Mouse (Mus musculus): ENCODE measurements at regions not wholly inside any gene's neighbourhood (a gene's known extent, or its start where the extent isn't known, plus 50 kb on each side); places are given as distances from the start of the nearest gene placed in this dataset.
A peak's percentile ranks its signal among the peaks of the same experiment; 100 is the strongest.

- H3K9me3 ChIP-seq (ENCODE audit: control insufficient read depth, low read length) = no peaks in the 10 kb centered on the region
- H3K9ac ChIP-seq (ENCODE audit: low read length) = no peak overlapping the region
- H3K27me3 ChIP-seq (ENCODE audit: control insufficient read depth, insufficient read depth, low read length) = no peaks in the 10 kb centered on the region
- no peak for TF ChIP-seq EP300 (optimal IDR thresholded peaks at IDR 0.05)
- peak; percentile 51 for TF ChIP-seq CTCF (IDR thresholded peaks at IDR 0.05; ENCODE audit: low read depth)
- no peak for DNase-seq (ENCODE audit: low spot score)
- WGBS = 53% methylated on average over 2 of the region's 2 CpGs
- no peaks in the 10 kb centered on the region for H3K4me1 ChIP-seq (replicated peaks; ENCODE audit: control insufficient read depth, insufficient read depth)
- H3K4me2 ChIP-seq (replicated peaks; ENCODE audit: low read depth) = no peak overlapping the region
- ATAC-seq (ENCODE audit: low FRiP score, low TSS enrichment) = no peak
- no peak overlapping the region for H3K4me3 ChIP-seq (ENCODE audit: low read depth, low read length)
- H3K27ac ChIP-seq (replicated peaks) = no peak overlapping the region
- no peaks in the 10 kb centered on the region for H3K36me3 ChIP-seq (ENCODE audit: control insufficient read depth, insufficient read depth, low read length)
Measured at GRCm38 (mm10) chr8:15734461-15734860, 688.6 kb upstream of the BB014433 start.

GRCm38 (mm10) chr8:15731324-15731723 is 685.4 kb upstream of the BB014433 start:
- no peak for ATAC-seq (ENCODE audit: low FRiP score, low TSS enrichment)
- Histone ChIP-seq H3K27ac (replicated peaks) (no peak overlapping the region), H3K9me3 (ENCODE audit: control insufficient read depth, low read length) (no peaks in the 10 kb centered on the region), H3K4me2 (replicated peaks; ENCODE audit: low read depth) (no peak overlapping the region), H3K9ac (ENCODE audit: low read length) (no peak overlapping the region), H3K4me3 (ENCODE audit: low read depth, low read length) (no peak overlapping the region), H3K27me3 (ENCODE audit: control insufficient read depth, insufficient read depth, low read length) (no peaks in the 10 kb centered on the region), H3K36me3 (ENCODE audit: control insufficient read depth, insufficient read depth, low read length) (no peaks in the 10 kb centered on the region), H3K4me1 (replicated peaks; ENCODE audit: control insufficient read depth, insufficient read depth) (no peaks in the 10 kb centered on the region)
- no peak for DNase-seq (ENCODE audit: low spot score)
- TF ChIP-seq CTCF (IDR thresholded peaks at IDR 0.05; ENCODE audit: low read depth) (no peak), EP300 (optimal IDR thresholded peaks at IDR 0.05) (no peak)
- 79% methylated on average over 2 of the region's 2 CpGs for WGBS

GRCm38 (mm10) chr8:15729075-15729474 is 683.2 kb upstream of the BB014433 start:
- Histone ChIP-seq H3K4me2 (replicated peaks; ENCODE audit: low read depth) (no peak overlapping the region), H3K9ac (ENCODE audit: low read length) (no peak overlapping the region), H3K4me3 (ENCODE audit: low read depth, low read length) (no peak overlapping the region), H3K9me3 (ENCODE audit: control insufficient read depth, low read length) (no peaks in the 10 kb centered on the region), H3K27ac (replicated peaks) (no peak overlapping the region), H3K36me3 (ENCODE audit: control insufficient read depth, insufficient read depth, low read length) (no peaks in the 10 kb centered on the region), H3K4me1 (replicated peaks; ENCODE audit: control insufficient read depth, insufficient read depth) (no peaks in the 10 kb centered on the region), H3K27me3 (ENCODE audit: control insufficient read depth, insufficient read depth, low read length) (no peaks in the 10 kb centered on the region)
- ATAC-seq (ENCODE audit: low FRiP score, low TSS enrichment) (no peak), DNase-seq (ENCODE audit: low spot score) (peak; percentile 33)
- 4% methylated on average over 1 of the region's 1 CpGs for WGBS
- TF ChIP-seq CTCF (IDR thresholded peaks at IDR 0.05; ENCODE audit: low read depth) = peak; percentile 77
- no peak for TF ChIP-seq EP300 (optimal IDR thresholded peaks at IDR 0.05)

GRCm38 (mm10) chr8:15726310-15726709 is 680.4 kb upstream of the BB014433 start:
- Histone ChIP-seq H3K36me3 (ENCODE audit: control insufficient read depth, insufficient read depth, low read length) (no peaks in the 10 kb centered on the region), H3K4me3 (ENCODE audit: low read depth, low read length) (no peak overlapping the region), H3K27ac (replicated peaks) (no peak overlapping the region), H3K4me2 (replicated peaks; ENCODE audit: low read depth) (no peak overlapping the region), H3K27me3 (ENCODE audit: control insufficient read depth, insufficient read depth, low read length) (no peaks in the 10 kb centered on the region), H3K4me1 (replicated peaks; ENCODE audit: control insufficient read depth, insufficient read depth) (no peaks in the 10 kb centered on the region), H3K9me3 (ENCODE audit: control insufficient read depth, low read length) (no peaks in the 10 kb centered on the region), H3K9ac (ENCODE audit: low read length) (no peak overlapping the region)
- no peak for DNase-seq (ENCODE audit: low spot score)
- no peak for ATAC-seq (ENCODE audit: low FRiP score, low TSS enrichment)
- WGBS = 79% methylated on average over 6 of the region's 6 CpGs
- TF ChIP-seq CTCF (IDR thresholded peaks at IDR 0.05; ENCODE audit: low read depth) = no peak
- no peak for TF ChIP-seq EP300 (optimal IDR thresholded peaks at IDR 0.05)

Data from stomach, postnatal 0 days (tissue).